Mouse (Mus musculus): Measurements from ENCODE around the gene Rhof.

Rhof gene

DNA sequence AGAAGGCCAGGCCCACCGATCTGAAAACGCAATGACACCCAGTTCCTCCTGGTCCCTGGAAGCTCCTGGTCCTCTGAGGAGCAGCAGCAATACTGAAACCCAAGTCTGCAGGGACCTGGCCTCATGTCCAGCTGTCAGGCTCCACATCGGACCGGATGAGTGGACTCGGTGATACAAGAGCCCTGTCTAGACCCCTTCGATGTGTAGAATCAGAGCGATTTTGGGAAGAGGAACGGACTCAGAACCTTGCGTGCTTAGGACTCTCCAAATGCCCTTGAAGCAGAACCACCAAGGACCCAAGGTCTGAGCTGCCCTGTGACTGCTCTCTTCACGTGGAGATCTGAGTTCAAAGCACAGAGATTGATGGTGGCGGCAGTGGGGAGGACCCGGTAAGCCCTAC, 64.4 kb downstream of the Rhof start, which contains the start of gene Tmem120b:
Gene Tmem120b, plus strand, starts transcription at position 301 of the 400 bp plus-strand sequence.
- DNase-seq (ENCODE audit: extremely low read depth, low read depth), result no peak

DNA sequence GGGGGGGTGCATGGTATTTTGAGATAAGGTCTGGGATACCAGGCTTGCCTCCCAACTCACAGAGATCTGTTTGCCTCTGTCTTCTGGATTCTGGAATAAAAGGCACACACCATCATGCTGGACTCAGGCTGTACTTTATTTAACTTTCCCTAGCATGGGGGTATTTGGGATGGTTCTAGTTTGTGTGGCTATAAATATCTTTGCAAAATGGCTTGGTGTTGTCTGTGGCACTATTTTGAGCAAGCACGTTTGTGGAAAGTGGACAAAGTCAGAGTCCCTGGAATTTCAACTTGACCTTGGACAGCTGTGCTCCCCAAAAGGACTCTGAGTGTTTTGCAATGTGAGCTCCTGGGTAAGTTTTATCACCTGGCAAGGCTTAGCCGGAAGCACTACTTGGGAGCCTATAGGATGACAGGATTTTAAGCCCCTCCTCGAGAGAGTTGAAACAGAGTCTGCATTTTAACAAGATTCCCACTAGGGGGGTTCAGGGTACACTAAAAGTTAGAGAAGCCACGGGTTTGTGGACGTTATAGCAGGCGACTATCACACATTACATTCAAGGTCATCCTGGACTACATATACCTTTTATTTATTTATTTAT, 65.0 kb downstream of the Rhof start:
- peak; percentile 87 for DNase-seq (ENCODE audit: extremely low read depth, low read depth)

DNA sequence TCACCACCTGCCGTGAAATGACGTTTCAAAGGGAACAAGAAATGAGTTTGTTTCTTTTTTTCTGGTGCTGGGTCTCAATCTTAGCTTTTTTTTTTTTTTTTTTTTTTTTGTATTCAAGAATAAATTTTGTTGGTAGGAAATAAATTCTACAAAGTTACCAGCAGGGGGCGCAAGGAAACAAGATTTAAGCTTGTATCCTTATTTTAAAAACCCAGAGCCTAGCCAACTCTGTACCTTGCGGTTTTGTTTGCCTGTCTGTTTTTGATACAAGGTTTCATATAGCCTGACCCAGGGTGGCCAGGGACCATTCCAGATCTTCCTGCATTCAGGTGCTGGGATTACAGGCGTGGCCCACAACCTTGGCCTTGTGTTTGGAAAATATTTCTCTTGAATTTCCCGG, 68.3 kb downstream of the Rhof start:
- DNase-seq (ENCODE audit: extremely low read depth, low read depth), result peak; percentile 80

DNA sequence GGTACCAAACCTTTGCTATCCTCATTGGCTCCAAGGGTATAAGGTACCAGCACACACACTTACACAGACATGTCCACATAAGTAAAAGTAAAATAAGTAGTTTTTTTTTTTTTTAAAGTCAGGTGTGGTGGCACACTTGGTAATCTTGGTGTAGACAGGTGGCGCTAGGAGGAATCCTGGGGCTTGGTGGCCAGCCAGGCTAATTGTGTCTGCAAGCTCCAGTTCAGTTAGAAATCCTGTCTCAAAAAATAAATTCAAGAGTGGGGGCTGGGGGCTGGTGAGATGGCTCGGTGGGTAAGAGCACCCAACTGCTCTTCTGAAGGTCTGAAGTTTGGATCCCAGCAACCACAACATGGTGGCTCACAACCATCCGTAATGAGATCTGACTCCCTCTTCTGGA, 69.4 kb downstream of the Rhof start:
- DNase-seq (ENCODE audit: extremely low read depth, low read depth), result no peak

DNA sequence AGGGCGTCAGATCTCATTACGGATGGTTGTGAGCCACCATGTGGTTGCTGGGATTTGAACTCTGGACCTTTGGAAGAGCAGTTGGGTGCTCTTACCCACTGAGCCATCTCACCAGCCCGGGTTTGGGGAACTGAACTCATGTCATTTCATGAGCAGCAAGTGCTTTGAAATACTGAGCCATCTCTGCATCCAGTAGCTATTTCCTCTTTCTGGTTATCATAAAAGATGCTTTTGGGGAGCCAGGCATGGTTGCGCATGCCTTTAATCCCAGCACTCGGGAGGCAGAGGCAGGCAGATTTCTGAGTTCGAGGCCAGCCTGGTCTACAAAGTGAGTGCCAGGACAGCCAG, 71.1 kb downstream of the Rhof start:
- DNase-seq (ENCODE audit: extremely low read depth, low read depth), result peak; percentile 75

DNA sequence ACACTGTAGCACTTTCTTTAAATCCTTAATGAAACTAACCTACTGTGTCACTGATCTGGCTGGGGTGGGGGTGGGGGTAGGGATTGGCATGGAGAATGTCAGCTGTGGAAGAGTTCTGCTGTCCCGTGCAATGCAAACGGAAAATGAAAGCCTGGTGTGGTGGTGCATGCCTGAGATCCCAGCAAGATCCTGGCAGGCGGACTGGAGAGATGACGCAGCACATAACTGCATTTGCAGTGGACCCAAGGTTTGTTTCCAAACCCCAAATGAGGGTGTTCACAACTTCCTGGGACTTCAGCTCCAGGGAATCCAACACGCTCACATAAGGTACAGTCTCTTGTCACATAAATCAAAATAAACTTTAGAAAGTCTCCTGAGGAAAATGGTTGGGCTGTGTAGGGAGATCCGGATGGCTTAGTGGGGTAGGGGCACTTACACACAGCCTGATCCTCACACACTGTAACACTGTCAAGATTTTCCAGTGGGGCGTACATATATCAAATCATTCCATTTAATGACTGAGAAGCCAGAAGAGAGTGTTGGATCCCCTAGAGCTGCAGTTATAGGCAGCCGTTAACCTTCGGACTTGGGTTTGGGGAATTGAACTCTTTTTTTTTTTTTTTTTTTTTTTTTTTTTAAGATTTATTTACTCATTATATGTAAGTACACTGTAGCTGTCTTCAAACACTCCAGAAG, 71.6 kb downstream of the Rhof start:
- DNase-seq (ENCODE audit: extremely low read depth, low read depth), result peak; percentile 68

DNA sequence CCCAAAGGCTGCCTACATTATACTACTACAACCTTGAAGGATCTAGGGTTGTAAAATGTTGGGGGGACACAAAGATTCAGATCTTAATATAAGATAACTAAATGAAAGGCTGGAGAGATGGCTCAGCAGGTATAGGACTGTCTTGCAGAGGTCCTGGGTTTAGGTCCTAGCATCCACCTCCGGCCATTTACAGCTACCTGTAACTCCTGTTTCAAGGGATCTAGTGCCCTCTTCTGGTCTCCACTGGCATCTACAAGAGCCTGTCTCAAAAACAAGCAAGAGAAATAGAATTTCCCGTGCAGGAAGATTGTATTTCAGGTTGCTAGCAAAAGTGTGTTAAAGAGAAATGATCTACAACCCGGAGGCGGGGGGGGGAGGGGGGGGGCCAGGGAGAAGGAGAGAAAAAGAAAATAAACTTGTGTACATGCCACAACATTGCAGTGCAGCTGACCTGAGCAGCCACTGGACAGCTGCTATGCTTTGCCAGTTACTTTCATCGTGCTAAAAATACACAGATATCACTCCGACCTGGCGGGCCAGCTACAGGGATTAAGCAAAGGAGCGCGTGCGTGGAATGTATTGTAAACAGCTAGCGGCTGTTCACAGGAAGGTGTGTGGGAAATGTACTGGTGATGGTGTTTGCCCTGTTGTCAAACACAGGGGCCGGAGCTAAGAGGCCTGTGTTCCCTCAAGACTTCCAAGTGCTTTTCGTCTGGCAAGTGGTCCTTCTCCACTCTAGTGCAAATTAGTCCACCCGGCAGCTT, 72.6 kb downstream of the Rhof start:
- DNase-seq (ENCODE audit: extremely low read depth, low read depth), result peak; percentile 76

DNA sequence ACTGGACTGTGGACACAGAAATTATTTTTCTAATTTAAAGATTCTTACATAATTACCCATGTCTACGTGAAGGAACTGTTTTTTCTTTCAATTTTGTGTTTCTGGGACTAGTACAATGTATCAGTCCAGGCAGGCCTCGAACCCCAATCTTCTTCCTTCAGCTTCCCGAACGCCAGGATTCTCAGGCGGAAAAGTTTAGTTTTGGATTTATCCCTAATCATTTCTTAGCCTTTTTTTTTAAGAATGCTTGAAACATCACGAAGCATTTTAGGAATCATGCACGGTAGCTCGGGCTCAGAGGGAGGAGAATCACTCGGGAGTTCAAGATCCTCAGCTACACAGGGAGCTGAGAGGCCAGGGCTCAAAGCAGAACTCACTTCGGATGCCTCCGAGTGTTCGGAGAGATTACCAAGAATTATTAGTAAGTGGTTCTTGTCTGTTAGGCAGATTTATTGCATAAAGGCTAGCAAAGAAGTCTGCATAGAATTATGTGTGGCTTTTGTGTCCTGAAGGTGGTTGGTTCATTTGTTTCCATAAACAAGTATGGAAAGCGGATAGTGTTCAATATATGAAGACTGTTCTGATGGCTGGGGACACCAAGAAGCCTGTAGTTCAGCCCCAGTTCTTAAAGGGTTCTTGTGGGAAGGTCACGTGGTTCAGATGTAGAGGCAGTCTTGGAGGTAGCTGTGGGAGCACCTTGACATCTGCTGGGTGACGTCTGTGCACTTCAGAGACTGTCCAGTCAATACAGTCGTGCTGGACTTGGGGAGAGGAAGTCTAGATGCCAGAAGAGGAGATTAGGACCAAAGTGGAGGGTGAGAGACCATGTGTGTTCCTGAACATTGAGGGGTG, 74.0 kb downstream of the Rhof start:
- no peak for DNase-seq (ENCODE audit: extremely low read depth, low read depth)

DNA sequence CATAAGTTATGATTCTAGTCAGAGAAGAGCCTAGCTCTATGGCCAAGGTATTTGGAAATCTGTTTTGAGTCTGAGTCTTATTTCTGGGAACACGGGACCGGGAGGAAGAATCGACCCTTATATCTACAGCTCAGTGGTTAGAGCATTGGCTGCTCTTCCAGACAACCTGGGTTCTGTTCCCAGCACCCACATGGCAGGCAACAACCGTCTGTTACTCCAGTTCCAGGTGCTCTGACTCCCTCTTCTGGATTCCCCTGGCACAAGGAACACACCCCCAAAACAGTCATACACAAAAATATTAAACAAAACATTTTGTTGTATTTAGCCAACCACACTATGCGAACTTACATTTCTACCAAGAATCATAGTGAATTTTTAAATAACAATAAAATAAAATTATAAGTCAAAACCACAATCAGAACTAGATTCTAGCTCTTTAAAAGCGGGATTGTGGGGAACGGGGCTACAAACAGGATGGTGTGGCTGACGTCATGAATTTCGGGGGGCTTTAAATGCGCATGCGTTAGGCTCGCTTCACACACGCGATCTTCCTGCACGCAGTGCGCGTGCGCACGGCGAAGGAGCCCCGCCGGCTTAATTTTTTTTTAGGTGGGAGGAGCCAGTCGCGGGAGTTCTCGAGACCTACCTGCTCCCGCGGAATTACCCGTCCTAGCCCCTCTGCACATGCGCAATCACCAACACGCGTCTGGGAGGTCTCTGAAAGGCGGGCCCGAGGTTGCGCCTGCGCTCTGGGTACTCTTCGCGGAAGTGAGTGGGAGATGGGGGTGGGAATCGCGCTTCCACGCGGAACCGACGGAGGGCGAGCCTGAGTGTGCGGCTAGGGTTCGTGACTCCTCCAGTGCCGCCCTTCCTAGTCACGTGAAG, 74.9 kb downstream of the Rhof start:
- DNase-seq (ENCODE audit: extremely low read depth, low read depth), result peak; percentile 96
